8 mouse cellular contexts compared by ENCODE assay signal in the genomic region with DNA sequence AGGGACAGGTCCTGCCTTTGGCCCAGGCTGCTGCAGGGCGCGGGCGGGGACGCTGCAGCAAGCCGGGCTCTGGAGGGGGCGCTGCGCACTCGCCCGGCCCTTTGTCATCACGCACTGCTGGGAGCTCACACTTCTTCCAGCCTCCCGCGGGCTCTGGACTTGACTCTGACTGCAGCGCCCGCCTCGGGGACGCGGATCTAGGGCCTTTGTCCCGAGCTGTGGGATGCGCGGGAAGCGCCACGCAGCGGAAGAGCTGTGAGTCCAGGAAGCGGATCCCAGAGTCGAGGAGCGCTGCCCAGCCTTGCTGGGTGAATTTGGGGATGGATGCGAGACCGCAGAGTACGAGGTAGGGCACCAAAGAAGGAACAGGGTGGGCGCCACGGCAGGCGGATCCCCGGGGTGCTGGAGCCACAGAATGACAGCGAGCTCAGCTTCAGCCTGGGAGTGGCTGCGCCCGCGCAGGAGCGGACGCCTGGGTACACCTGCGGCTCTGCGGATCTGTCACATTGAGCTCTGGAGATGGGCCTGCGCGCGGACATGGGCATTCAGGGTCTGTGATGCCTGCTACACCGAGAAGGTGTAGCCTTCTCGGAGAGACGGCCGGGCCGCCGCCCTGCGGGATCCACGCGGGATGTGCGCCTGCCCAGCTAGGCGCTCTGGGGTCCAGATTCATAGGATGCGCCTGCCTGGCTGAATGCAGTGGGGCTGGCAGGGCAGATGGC. TPM values are rescaled to one million over a fixed set of nuclear protein-coding genes. Genes with fewer than 3 reads are reported as not detected.
A peak's percentile ranks its signal among the peaks of the same experiment; 100 is the strongest.
DNase-seq lines count a peak whose midpoint lies in the region; ATAC-seq and TF ChIP-seq lines count a peak whose summit lies in the region.

A gene (plus strand): TSS at position 81 of the 722 bp plus-strand sequence.

- DNase-seq in adrenal gland, adult 2 months, result peak; percentile 13
- no peak for DNase-seq in adrenal gland, adult 18-20 months (ENCODE audit: low spot score in 2 of 2)
- no peak for DNase-seq in MEL (ENCODE audit: low read depth, low spot score)
- peak; percentile 76 for DNase-seq in embryonic facial prominence, embryonic 11.5 days (ENCODE audit: low spot score)
- DNase-seq in left cerebral cortex, postnatal 4 days, result peak; percentile 75
- DNase-seq in thymus, postnatal 25 days, result no peak

- no peak within 1 kb of the TSS for H3K4me3 ChIP-seq in MEL (ENCODE audit: control insufficient read depth in 1 of 2, insufficient read depth in 1 of 2, low read depth in 2 of 2, low read length in 2 of 2)
- peak within 1 kb of the TSS; percentile 57 for H3K4me3 ChIP-seq in embryonic facial prominence, embryonic 11.5 days (ENCODE audit: low read depth, low read length)
- peak within 1 kb of the TSS; percentile 69 for H3K4me3 ChIP-seq in neural tube, embryonic 12.5 days

- H3K9me3 ChIP-seq in MEL (replicated peaks; ENCODE audit: insufficient read depth, low read length), result no peaks in the 10 kb centered on the region
- no peaks in the 10 kb centered on the region for H3K9me3 ChIP-seq in embryonic facial prominence, embryonic 11.5 days (replicated peaks; ENCODE audit: control insufficient read depth, low read length)
- H3K9me3 ChIP-seq in neural tube, embryonic 12.5 days, result no peaks in the 10 kb centered on the region

- TF ChIP-seq RAD21 in MEL (IDR thresholded peaks at IDR 0.05; ENCODE audit: low read depth, low read length), result no peak

- intact Hi-C loops in left cerebral cortex, postnatal 4 days (cut with DNase I), result loop anchor here (10.0 kb wide), 2 partner anchors 76 to 336 kb away; a partner anchor contains a TSS

- H3K27ac ChIP-seq in MEL (ENCODE audit: control insufficient read depth, low read depth, low read length), result no peak within 1 kb of the TSS
- no peak within 1 kb of the TSS for H3K27ac ChIP-seq in embryonic facial prominence, embryonic 11.5 days (replicated peaks; ENCODE audit: low read depth, low read length)
- peak within 1 kb of the TSS; percentile 64 for H3K27ac ChIP-seq in neural tube, embryonic 12.5 days

- no peaks in the 10 kb centered on the region for H3K79me2 ChIP-seq in MEL (ENCODE audit: control insufficient read depth, insufficient read depth, low read length, poor library complexity)

- peaks cover 2 to 3% of the 10 kb centered on the region in 2 experiments; a peak in 3 of 4 replicates for H3K27me3 ChIP-seq in MEL (ENCODE audit: control insufficient read depth in 1 of 2, insufficient read depth in 2 of 2, low read length in 2 of 2)
- no peaks in the 10 kb centered on the region; the same call in 1 of the 2 replicates for H3K27me3 ChIP-seq in embryonic facial prominence, embryonic 11.5 days (ENCODE audit: control insufficient read depth, insufficient read depth, low read length)
- no peaks in the 10 kb centered on the region for H3K27me3 ChIP-seq in neural tube, embryonic 12.5 days (replicated peaks)

- no peaks in the 10 kb centered on the region for H3K36me3 ChIP-seq in MEL (ENCODE audit: control insufficient read depth in 1 of 2, insufficient read depth in 2 of 2, low read length in 2 of 2)
- no peaks in the 10 kb centered on the region for H3K36me3 ChIP-seq in embryonic facial prominence, embryonic 11.5 days (replicated peaks; ENCODE audit: control insufficient read depth, insufficient read depth, low read depth, low read length)
- no peaks in the 10 kb centered on the region for H3K36me3 ChIP-seq in neural tube, embryonic 12.5 days

- TF ChIP-seq EP300 in MEL (IDR thresholded peaks at IDR 0.05; ENCODE audit: low read depth in 1 of 2, low read length in 2 of 2), result no peak

- no peak for TF ChIP-seq CTCF in MEL (IDR thresholded peaks at IDR 0.05 in 2 of 3, conservative IDR thresholded peaks at IDR 0.05 in 1 of 3; ENCODE audit: control insufficient read depth in 1 of 3, insufficient read depth in 1 of 3, low read depth in 2 of 3, low read length in 3 of 3, poor library complexity in 1 of 3, severe bottlenecking in 1 of 3)

- WGBS in embryonic facial prominence, embryonic 11.5 days, result under 1% methylated on average over 56 of the region's 56 CpGs
- WGBS in neural tube, embryonic 12.5 days, result under 1% methylated on average over 55 of the region's 56 CpGs

- no peak for TF ChIP-seq POLR2A in MEL (IDR thresholded peaks at IDR 0.05; ENCODE audit: control insufficient read depth in 1 of 2, insufficient read depth in 1 of 2, low read depth in 1 of 2, low read length in 2 of 2, poor library complexity in 1 of 2)

- H3K4me2 ChIP-seq in embryonic facial prominence, embryonic 11.5 days (ENCODE audit: low read depth, low read length), result peak within 1 kb of the TSS; percentile 95
- peak within 1 kb of the TSS; percentile 74 for H3K4me2 ChIP-seq in neural tube, embryonic 12.5 days (replicated peaks)

- H3K4me1 ChIP-seq in MEL (ENCODE audit: control insufficient read depth in 1 of 2, insufficient read depth in 2 of 2, low read length in 2 of 2), result no peaks in the 10 kb centered on the region
- H3K4me1 ChIP-seq in embryonic facial prominence, embryonic 11.5 days (ENCODE audit: control insufficient read depth, insufficient read depth, low read length), result no peaks in the 10 kb centered on the region
- peaks cover 8% of the 10 kb centered on the region for H3K4me1 ChIP-seq in neural tube, embryonic 12.5 days

- ATAC-seq in embryonic facial prominence, embryonic 11.5 days (replicated peaks; ENCODE audit: insufficient number of reproducible peaks, low FRiP score, low TSS enrichment, low read depth), result peak; percentile 86
- ATAC-seq in hematopoietic stem cell, adult 5-6 weeks (replicated peaks in 1 of 2; ENCODE audit: insufficient read depth in 1 of 2, low FRiP score in 2 of 2, low TSS enrichment in 1 of 2, low read depth in 1 of 2, poor library complexity in 2 of 2, severe bottlenecking in 2 of 2), result no peak; a peak in 1 of 4 replicates
- ATAC-seq in neural tube, embryonic 12.5 days (ENCODE audit: low FRiP score, low read depth), result peak; percentile 95

- H3K9ac ChIP-seq in MEL (ENCODE audit: control insufficient read depth, low read depth, low read length, poor library complexity, severe bottlenecking), result no peak within 1 kb of the TSS
- H3K9ac ChIP-seq in embryonic facial prominence, embryonic 11.5 days (replicated peaks; ENCODE audit: low read length), result peak within 1 kb of the TSS; percentile 86
- H3K9ac ChIP-seq in neural tube, embryonic 12.5 days, result peak within 1 kb of the TSS; percentile 71

TF ChIP-seq in MEL, 35 proteins besides CTCF, POLR2A, EP300 and RAD21:
- TF ChIP-seq GATA1 (IDR thresholded peaks at IDR 0.05; ENCODE audit: low read depth, low read length) (no peak), USF2 (IDR thresholded peaks at IDR 0.05; ENCODE audit: borderline replicate concordance in 1 of 2, insufficient read depth in 1 of 2, low read depth in 1 of 2, low read length in 2 of 2) (no peak), TAL1 (IDR thresholded peaks at IDR 0.05; ENCODE audit: low read length) (no peak), ZC3H11A (IDR thresholded peaks at IDR 0.05; ENCODE audit: low read depth, low read length) (no peak), USF1 (IDR thresholded peaks at IDR 0.05; ENCODE audit: low read depth, low read length) (no peak), MYB (IDR thresholded peaks at IDR 0.05; ENCODE audit: low read depth, low read length) (no peak), KAT2A (conservative IDR thresholded peaks at IDR 0.05; ENCODE audit: low read depth, low read length) (no peak), MYC (IDR thresholded peaks at IDR 0.05; ENCODE audit: low read depth, low read length) (no peak), GABPA (IDR thresholded peaks at IDR 0.05; ENCODE audit: low read depth, low read length) (no peak), NRF1 (IDR thresholded peaks at IDR 0.05; ENCODE audit: insufficient read depth, low read depth, low read length, poor library complexity, severe bottlenecking) (no peak)

RNA-seq across cellular contexts. Expression of the gene that starts here (rescaled TPM):
- 1 to 10 TPM in 1 of 2 experiments, under 1 TPM in 1; 0.78 to 1.6 TPM for total RNA-seq in adrenal gland, adult 2 months (2021)
- 1.7 and 1.9 TPM in 2 replicates for polyA plus RNA-seq in adrenal gland, adult 2 months (2012; rRNA removed)
- under 1 TPM; 0.80 to 0.90 TPM for total RNA-seq in adrenal gland, adult 18-20 months (2021)
- 129 and 162 TPM in 2 replicates for total RNA-seq in MEL (2012; rRNA removed)
- polyA plus RNA-seq in MEL (2012; ENCODE audit: insufficient read depth in 1 of 2, insufficient read length in 2 of 2, low read depth in 1 of 2, low replicate concordance in 2 of 2, missing spikeins in 1 of 2), result 100 to 1,000 TPM in 1 of 2 experiments, 10 to 100 TPM in 1; 85.0 to 191 TPM
- 19.1 and 22.1 TPM in 2 replicates for polyA plus RNA-seq in embryonic facial prominence, embryonic 11.5 days (2014; fragmentation: Nextera tagmentation; extraction: Ambion mirVana)
- total RNA-seq in hematopoietic stem cell, adult 5-6 weeks (2017), result 2.9 and 14.7 TPM in 2 replicates
- total RNA-seq in left cerebral cortex, postnatal 4 days (2021), result 100 to 1,000 TPM; 256 to 274 TPM
- 110 and 116 TPM in 2 replicates for polyA plus RNA-seq in neural tube, embryonic 12.5 days (2016; fragmentation: Nextera tagmentation; extraction: Ambion mirVana)

Comparison
In these comparisons a context has a peak if more than half of its experiments do, and no peak if none do; other contexts are left out.
1. DNase-seq: peak in adrenal gland, adult 2 months (single experiment), embryonic facial prominence, embryonic 11.5 days (single experiment) and left cerebral cortex, postnatal 4 days (single experiment); none in adrenal gland, adult 18-20 months (0 of 2), MEL (single experiment) and thymus, postnatal 25 days (single experiment).
2. H3K4me3 ChIP-seq: peak in embryonic facial prominence, embryonic 11.5 days (single experiment) and neural tube, embryonic 12.5 days (single experiment); none in MEL (0 of 2).
3. ATAC-seq: peak in embryonic facial prominence, embryonic 11.5 days (single experiment) and neural tube, embryonic 12.5 days (single experiment); none in hematopoietic stem cell, adult 5-6 weeks (0 of 2).